Mouse (Mus musculus) hematopoietic multipotent progenitor cell, adult 10-12 weeks (in vitro differentiated cells): Measurements from ENCODE around the gene Braf. TPM values are rescaled to one million over a fixed set of nuclear protein-coding genes. Genes with fewer than 3 reads are reported as not detected.

Experiments
- polyA plus RNA-seq: library from polyadenylated mRNA; stranded (reverse); fragments of >175 nt; gene quantifications from 2 replicates; pipeline ENCODE4 v1.2.3, GENCODE M21; 2012; ENCODE audit warnings: low replicate concordance

Braf gene
- 3.1 and 3.2 TPM in 2 replicates for polyA plus RNA-seq

GRCm38 (mm10) chr6:39724866-39725711 lies at the start of gene Braf:
Braf (minus strand) TSS chr6:39725463.

GRCm38 (mm10) chr6:39592401-39593214 lies 132.7 kb downstream of the Braf start, which contains the start of gene Ndufb2:
Ndufb2 (plus strand) TSS chr6:39592574.

GRCm38 (mm10) chr6:39585517-39585916 lies 139.7 kb downstream of the Braf start, which contains the start of gene Gm42420:
Gm42420 (plus strand) TSS chr6:39585753.

GRCm38 (mm10) chr6:39573791-39574554 lies 151.3 kb downstream of the Braf start, which contains the start of gene Adck2:
Adck2 (plus strand) TSS chr6:39573873.

GRCm38 (mm10) chr6:39557723-39558261 lies 167.5 kb downstream of the Braf start, which contains the start of gene Dennd2a:
Dennd2a (minus strand) TSS chr6:39557867.

Other genes starting within 250 kb of the Braf start
- 1.1 and 1.2 TPM in 2 replicates for gene Dennd2a, start 167.6 kb downstream of the Braf start, polyA plus RNA-seq
- gene Adck2, start 151.6 kb downstream of the Braf start, polyA plus RNA-seq, result 20.6 and 37.4 TPM in 2 replicates
- not detected in 2 replicates for gene Gm42420, start 139.7 kb downstream of the Braf start, polyA plus RNA-seq
- gene Ndufb2, start 132.9 kb downstream of the Braf start, polyA plus RNA-seq, result 111 and 180 TPM in 2 replicates
- 2.7 and 10.5 TPM in 2 replicates for gene Mrps33, start 85.5 kb upstream of the Braf start, polyA plus RNA-seq
- gene Tmem178b, start 147.8 kb upstream of the Braf start, polyA plus RNA-seq, result 0.02 TPM in 1 of 2 replicates, not detected in the other